Mouse (Mus musculus) lung, embryonic 14.5 days (tissue): ENCODE measurements around the gene Tm9sf2. TPM values are rescaled to one million over a fixed set of nuclear protein-coding genes. Genes with fewer than 3 reads are reported as not detected.
A peak's percentile ranks its signal among the peaks of the same experiment; 100 is the strongest.
"Not testable (repeated sequence)": the region's sequence is repeated elsewhere in the genome, so short reads cannot be mapped to it uniquely, and the experiment has no call there.

Experiments
- ATAC-seq: fragments of 200-750 bp; cut with Nextera tagmentation; 2 replicates; pipeline ENCODE4 v1.8.0; 2017; ENCODE audit warnings: mild to moderate bottlenecking, moderate TSS enrichment, moderate library complexity; ENCODE audit not compliant: insufficient read depth
- DNase-seq: peaks from one replicate; pipeline ENCODE4 v3.0.0-alpha.2; 2015
- H3K27ac ChIP-seq: fragments of 300-500 bp; sonication (generic); 2 replicates; pipeline ENCODE4 v1.5.1; 2014; ENCODE audit warnings: low read depth, mild to moderate bottlenecking, moderate library complexity
- H3K27me3 ChIP-seq: fragments of 300-500 bp; sonication (generic); 2 replicates; pipeline ENCODE4 v1.6.1; 2014; ENCODE audit warnings: low read length, control low read depth; ENCODE audit not compliant: insufficient read depth
- H3K36me3 ChIP-seq: fragments of 300-500 bp; sonication (generic); 2 replicates; pipeline ENCODE4 v1.6.1; 2014; ENCODE audit warnings: control low read depth; ENCODE audit not compliant: insufficient read depth
- H3K4me1 ChIP-seq: fragments of 300-500 bp; sonication (generic); 2 replicates; pipeline ENCODE4 v1.6.1; 2014; ENCODE audit warnings: antibody characterized with exemption, control low read depth; ENCODE audit not compliant: insufficient read depth
- H3K4me2 ChIP-seq: fragments of 300-500 bp; sonication (generic); 2 replicates; pipeline ENCODE4 v1.6.1; 2014; ENCODE audit warnings: mild to moderate bottlenecking
- H3K4me3 ChIP-seq: fragments of 300-500 bp; sonication (generic); 2 replicates; pipeline ENCODE4 v1.5.1; 2014; ENCODE audit warnings: low read depth, low read length
- H3K9ac ChIP-seq: fragments of 300-500 bp; sonication (generic); 2 replicates; pipeline ENCODE4 v1.6.1; 2014
- H3K9me3 ChIP-seq: fragments of 300-500 bp; sonication (generic); 2 replicates; pipeline ENCODE4 v1.6.1; 2016; ENCODE audit warnings: low read depth, low read length, control low read depth
- CTCF ChIP-seq: IDR thresholded peaks from 2 replicates; pipeline ENCODE4 v1.5.1; 2016; ENCODE audit warnings: antibody characterized with exemption, low read depth
- WGBS: fragments of 180-500 bp; shearing (Covaris S2); extraction: QIAGEN DNeasy Blood & Tissue Kit; methylation state at CpG from one replicate; pipeline ENCODE4 v1.1.7; 2014; 5-methylcytosine and 5-hydroxymethylcytosine counted together
- polyA plus RNA-seq: library from polyadenylated mRNA; unstranded; fragments of >200 nt; fragmentation: Nextera tagmentation; extraction: Ambion mirVana; gene quantifications from 2 replicates; pipeline ENCODE4 v1.2.1, GENCODE M21; 2014

The Tm9sf2 gene
- polyA plus RNA-seq, 1 experiment from 2014 or later: 159 TPM

DNA sequence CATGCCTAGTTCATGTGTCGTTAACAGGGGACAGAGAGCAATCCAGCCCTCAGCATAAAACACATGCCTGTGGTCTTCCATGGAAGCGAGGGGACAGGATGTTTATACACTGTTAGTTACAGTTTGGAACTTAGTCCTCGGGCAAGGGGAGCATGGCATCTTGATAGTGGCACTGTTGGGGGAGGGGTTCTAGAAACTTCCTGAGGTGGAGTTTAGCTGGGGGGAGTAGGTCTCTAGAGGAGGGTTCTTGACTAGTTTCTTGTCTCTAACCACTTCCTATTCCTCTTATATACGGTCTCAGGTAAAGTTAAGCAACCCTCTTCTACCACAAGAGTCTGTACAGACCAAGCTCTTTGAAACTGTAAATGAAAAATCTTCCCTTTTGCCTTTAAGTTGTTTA lies 40.6 kb upstream of the Tm9sf2 start:
- no peaks in the 10 kb centered on the region for H3K36me3 ChIP-seq
- no peak overlapping the region for H3K9ac ChIP-seq
- H3K27me3 ChIP-seq: no peaks in the 10 kb centered on the region
- H3K4me1 ChIP-seq: no peaks in the 10 kb centered on the region
- DNase-seq: peak; percentile 7
- H3K4me2 ChIP-seq: no peak overlapping the region
- H3K4me3 ChIP-seq: no peak overlapping the region
- 42% methylated on average over 4 of the region's 4 CpGs for WGBS
- H3K27ac ChIP-seq: no peak overlapping the region
- ATAC-seq: no peak
- TF ChIP-seq CTCF: no peak
- H3K9me3 ChIP-seq: no peaks in the 10 kb centered on the region

DNA sequence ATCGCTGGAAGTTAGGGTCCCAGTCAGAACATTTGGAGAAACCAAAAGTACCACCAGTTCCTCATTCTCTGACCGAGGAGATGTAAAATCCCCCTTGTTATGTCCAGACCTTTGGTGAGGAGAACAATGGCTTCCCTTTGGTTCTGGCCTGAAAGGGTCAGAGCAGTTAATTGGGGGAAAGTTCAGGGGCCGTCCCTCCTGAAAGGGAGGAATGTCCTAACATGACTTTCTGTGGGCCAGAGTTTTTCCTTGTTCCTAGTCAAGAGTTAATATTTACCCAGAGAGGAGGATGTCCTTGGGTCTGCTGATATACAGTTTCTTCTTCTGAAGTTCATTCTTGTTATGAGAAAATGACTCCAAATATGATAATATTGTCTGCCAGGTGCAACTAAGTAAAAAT lies 38.8 kb upstream of the Tm9sf2 start:
- not testable (repeated sequence) for H3K36me3 ChIP-seq, DNase-seq, H3K4me1 ChIP-seq, H3K27me3 ChIP-seq, H3K27ac ChIP-seq, H3K4me3 ChIP-seq, H3K9ac ChIP-seq, H3K4me2 ChIP-seq, ATAC-seq, H3K9me3 ChIP-seq
- 61% methylated on average over 3 of the region's 3 CpGs for WGBS

DNA sequence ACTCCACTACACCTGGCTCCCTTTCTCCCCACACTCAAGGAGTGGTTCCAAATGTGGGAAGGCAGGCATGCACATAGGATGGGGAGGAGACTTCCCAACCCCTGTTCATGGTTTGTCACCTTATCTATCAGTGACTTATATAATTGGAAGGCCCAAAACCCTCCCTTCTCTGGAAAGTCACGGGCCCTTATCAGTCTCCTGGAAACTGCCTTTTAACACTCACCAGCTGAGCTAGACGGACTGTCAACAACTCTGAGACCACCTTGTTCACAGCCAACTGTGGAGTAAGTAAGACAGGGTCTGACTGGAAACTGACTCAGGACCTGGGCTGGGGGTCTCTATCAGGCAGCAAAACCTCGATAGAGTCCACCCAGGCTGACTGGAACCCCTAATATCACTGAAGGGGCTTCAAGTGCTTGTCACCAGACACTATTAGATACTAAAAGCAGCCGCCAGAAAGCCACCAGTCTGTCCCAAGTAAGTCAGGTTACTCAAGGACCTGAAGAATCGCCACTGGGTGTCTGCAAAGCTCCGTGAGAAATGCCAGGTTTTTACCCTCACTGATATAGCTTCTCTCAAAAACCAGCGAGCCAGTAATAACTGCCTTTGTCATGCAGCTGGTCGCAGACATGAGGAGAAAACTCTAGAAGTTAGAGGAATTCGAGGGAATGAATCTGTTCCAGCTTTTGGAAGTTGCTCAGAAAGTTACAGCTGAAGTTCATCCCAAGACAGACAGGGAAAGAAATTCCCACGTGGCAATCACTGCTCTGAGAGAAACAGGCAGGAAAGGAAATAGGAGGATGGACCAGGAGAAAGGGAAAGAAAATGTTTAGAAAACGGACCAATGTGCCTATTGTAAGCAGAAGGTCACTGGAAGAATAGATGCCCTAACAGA lies 37.8 kb upstream of the Tm9sf2 start:
- Histone ChIP-seq H3K4me3 (no peak overlapping the region), H3K4me1 (no peaks in the 10 kb centered on the region), H3K27ac (no peak overlapping the region; the same call in 1 of the 2 replicates), H3K9me3 (no peaks in the 10 kb centered on the region), H3K4me2 (no peak overlapping the region), H3K9ac (no peak overlapping the region), H3K27me3 (no peaks in the 10 kb centered on the region), H3K36me3 (no peaks in the 10 kb centered on the region)
- TF ChIP-seq CTCF: no peak
- WGBS: 20% methylated on average over 11 of the region's 11 CpGs
- DNase-seq (peak; percentile 67), ATAC-seq (peak; percentile 64)

DNA sequence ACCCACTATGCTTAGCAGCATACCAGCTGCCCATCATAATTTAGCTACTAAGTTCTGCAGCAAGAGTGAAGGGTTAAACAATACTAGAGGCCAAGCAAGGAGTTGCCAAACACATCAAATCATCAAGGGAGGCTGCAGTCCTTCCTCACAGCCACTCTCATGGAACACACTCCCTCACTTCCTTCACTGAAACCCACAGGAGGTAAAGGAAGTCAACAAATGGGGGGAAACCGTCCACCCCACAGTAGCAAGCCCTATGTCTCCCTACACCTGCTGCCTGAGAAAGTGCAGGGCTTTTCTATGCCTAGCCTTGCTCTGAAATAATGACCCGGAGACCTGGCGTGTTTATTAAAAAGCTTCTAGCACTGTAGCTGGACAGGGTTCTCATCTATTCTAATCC lies 36.9 kb upstream of the Tm9sf2 start:
- 69% methylated on average over 3 of the region's 3 CpGs for WGBS

DNA sequence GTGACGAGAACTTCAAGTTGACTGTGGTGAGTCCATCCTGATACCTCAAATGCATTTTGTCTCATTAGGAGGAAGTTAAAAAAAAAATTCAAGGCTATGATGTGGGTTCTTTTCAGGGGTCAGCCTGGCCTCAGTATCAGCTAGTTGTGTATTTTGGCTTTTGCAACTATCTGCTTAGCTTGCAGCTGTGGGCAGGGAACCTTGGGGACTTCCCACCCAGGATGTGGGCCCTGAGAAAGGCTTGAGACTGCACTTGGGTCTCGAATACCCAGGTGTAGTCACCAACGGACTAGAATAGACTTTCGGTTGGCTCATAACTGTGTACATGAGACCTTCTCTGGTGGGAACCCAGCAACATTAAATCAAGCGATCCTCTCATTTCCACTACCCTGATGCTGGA lies 33.4 kb upstream of the Tm9sf2 start:
- no peaks in the 10 kb centered on the region for H3K4me1 ChIP-seq
- no peak overlapping the region for H3K9ac ChIP-seq
- H3K4me2 ChIP-seq: no peak overlapping the region
- H3K36me3 ChIP-seq: no peaks in the 10 kb centered on the region
- WGBS: 86% methylated on average over 5 of the region's 5 CpGs
- TF ChIP-seq CTCF: no peak
- no peak overlapping the region for H3K27ac ChIP-seq
- H3K27me3 ChIP-seq: no peaks in the 10 kb centered on the region
- no peaks in the 10 kb centered on the region for H3K9me3 ChIP-seq
- ATAC-seq (no peak), DNase-seq (no peak)
- no peak overlapping the region for H3K4me3 ChIP-seq

More for the DNA sequence above, 36.9 kb upstream of the Tm9sf2 start:
- Histone ChIP-seq H3K27ac (no peak overlapping the region), H3K4me1 (no peaks in the 10 kb centered on the region), H3K9me3 (no peaks in the 10 kb centered on the region), H3K4me2 (no peak overlapping the region), H3K9ac (no peak overlapping the region), H3K4me3 (no peak overlapping the region), H3K36me3 (no peaks in the 10 kb centered on the region), H3K27me3 (no peaks in the 10 kb centered on the region)
- ATAC-seq (no peak), DNase-seq (no peak)
- TF ChIP-seq CTCF: no peak

DNA sequence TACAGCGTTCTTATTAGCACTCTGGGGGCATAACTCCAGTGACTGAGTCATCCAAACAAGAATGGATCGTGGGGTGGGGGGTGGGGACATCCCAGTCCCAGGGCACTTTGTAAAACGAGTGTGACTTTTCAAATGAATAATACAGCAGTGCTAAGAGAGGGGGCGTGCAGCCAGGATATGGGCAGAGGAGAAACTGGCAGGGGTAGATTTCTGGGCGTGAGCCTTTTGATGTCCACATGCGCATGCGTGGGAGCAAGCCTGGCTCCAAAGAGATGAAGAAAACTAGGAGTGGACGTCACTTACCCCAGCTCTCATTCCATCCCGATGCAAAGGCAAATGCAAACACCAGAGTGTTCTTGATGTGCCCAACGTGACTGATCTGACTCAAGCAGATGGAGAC lies 32.5 kb upstream of the Tm9sf2 start:
- no peaks in the 10 kb centered on the region for H3K9me3 ChIP-seq
- no peak for TF ChIP-seq CTCF
- ATAC-seq: no peak
- no peaks in the 10 kb centered on the region for H3K27me3 ChIP-seq
- no peak overlapping the region for H3K27ac ChIP-seq
- H3K4me3 ChIP-seq: no peak overlapping the region
- H3K4me2 ChIP-seq: no peak overlapping the region
- H3K4me1 ChIP-seq: no peaks in the 10 kb centered on the region
- DNase-seq: no peak
- H3K36me3 ChIP-seq: no peaks in the 10 kb centered on the region
- no peak overlapping the region for H3K9ac ChIP-seq
- whole genome bisulfite sequencing: 63% methylated on average over 10 of the region's 10 CpGs

DNA sequence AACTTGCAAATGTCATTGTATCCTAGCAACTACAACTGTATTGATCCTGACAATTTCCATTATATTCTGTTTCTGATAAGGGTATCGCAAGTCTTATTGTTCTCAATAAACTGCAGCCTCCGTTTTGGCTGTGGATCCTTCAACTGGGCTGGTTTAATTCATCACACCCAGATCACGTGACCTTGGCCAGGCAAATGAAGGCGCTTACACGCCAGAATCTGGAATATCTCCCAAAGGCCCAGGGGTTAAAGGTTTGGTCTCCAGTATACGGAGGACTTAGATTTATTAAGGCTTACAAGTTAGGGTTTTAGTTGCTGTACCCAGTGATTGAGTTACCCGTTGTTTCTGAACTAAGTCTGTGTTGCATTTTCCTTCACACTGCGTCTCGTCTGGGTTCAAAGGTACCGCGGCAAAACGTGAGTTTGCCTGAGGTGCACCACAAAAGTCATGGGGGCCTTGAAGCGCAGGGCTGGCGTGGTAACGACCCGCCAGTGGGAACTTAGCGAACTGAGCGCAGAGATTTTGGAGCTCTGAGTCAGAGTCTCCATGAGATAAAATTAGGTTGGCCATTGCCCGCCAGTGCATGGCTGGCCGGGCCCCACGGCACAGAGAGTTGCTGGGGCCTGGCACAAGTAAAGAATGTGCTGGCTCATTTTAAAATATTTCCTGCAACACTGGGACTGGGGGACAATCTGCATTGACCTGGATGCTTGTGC lies 31.2 kb upstream of the Tm9sf2 start:
- no peaks in the 10 kb centered on the region for H3K36me3 ChIP-seq
- H3K9me3 ChIP-seq: no peaks in the 10 kb centered on the region
- no peaks in the 10 kb centered on the region for H3K27me3 ChIP-seq
- DNase-seq (no peak), ATAC-seq (no peak)
- H3K27ac ChIP-seq: no peak overlapping the region
- 82% methylated on average over 21 of the region's 21 CpGs for WGBS
- H3K9ac ChIP-seq: no peak overlapping the region
- no peak for TF ChIP-seq CTCF
- H3K4me1 ChIP-seq: no peaks in the 10 kb centered on the region
- H3K4me2 ChIP-seq: no peak overlapping the region
- H3K4me3 ChIP-seq: no peak overlapping the region
